Mouse (Mus musculus): ENCODE measurements around the gene Dnajc3.

DNA sequence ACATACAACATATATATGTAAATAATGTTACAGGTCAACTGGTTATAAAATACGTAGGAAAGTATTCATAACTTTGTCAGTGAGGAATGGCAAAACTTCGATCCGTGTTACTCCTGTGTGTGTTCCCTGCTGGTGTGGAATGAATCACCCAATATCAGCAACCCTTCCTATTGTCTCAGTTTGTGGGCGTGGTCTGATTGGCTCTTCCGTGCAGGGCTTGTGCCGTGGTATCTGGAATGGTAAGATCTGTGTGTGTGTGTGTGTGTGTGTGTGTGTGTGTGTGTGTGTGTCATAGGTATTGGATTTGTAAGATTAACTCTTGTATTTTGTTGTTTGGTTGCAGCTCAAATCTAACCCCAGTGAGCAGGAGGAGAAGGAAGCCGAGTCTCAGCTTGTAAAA is 29.9 kb downstream of the Dnajc3 start:
- TF ChIP-seq CTCF (IDR thresholded peaks at IDR 0.05; ENCODE audit: insufficient read depth, low read length) = no peak
- TF ChIP-seq POLR2A (IDR thresholded peaks at IDR 0.05; ENCODE audit: borderline replicate concordance, extremely low read depth, low read depth, low read length) = no peak
